Mouse (Mus musculus): Measurements from ENCODE around the gene Olfr331.
"Not testable (repeated sequence)": the region's sequence is repeated elsewhere in the genome, so short reads cannot be mapped to it uniquely, and the experiment has no call there.

GRCm38 (mm10) chr11:58502472-58502871 lies at the start of gene Olfr331:
- TF ChIP-seq POLR2A (IDR thresholded peaks at IDR 0.05; ENCODE audit: control insufficient read depth, extremely low read depth, insufficient read depth, low read length, poor library complexity); CTCF (IDR thresholded peaks at IDR 0.05; ENCODE audit: borderline replicate concordance, control insufficient read depth, extremely low read depth, insufficient read depth, low read length, poor library complexity): not testable (repeated sequence)
